Mouse (Mus musculus) liver, embryonic 14.5 days (tissue): ENCODE data around the gene E130208F15Rik.

Source experiments
- CTCF ChIP-seq: IDR thresholded peaks from 2 replicates; pipeline ENCODE4 v1.5.1; 2016; ENCODE audit warnings: antibody characterized with exemption, low read depth, control low read depth
- EP300 ChIP-seq: IDR thresholded peaks from 2 replicates; pipeline ENCODE4 v1.6.1; 2016; ENCODE audit warnings: antibody characterized with exemption, low read depth

- TF ChIP-seq EP300 (no peak), CTCF (peak; percentile 84)
Measured at GRCm38 (mm10) chr7:30325364-30325763, 3.8 kb downstream of the E130208F15Rik start.
